Mouse (Mus musculus): ENCODE measurements around the gene Hook2. TPM values are rescaled to one million over a fixed set of nuclear protein-coding genes. Genes with fewer than 3 reads are reported as not detected.

Gene Hook2
- polyA plus RNA-seq, 2 experiments from 2014 or later, result 4.2 to 5.6 TPM

GRCm38 (mm10) chr8:84987903-84988302 lies 2.5 kb upstream of the Hook2 start:
- no peak for ATAC-seq

GRCm38 (mm10) chr8:84989311-84989731 lies 1.1 kb upstream of the Hook2 start:
- ATAC-seq, result no peak

GRCm38 (mm10) chr8:84989810-84990209 lies 593 bp upstream of the Hook2 start:
- peak; percentile 15 for ATAC-seq

GRCm38 (mm10) chr8:84990836-84991235 lies 433 bp downstream of the Hook2 start:
- no peak for ATAC-seq

GRCm38 (mm10) chr8:84994375-84994774 lies 4.0 kb downstream of the Hook2 start:
- no peak for ATAC-seq

- no peak for ATAC-seq
Observed at GRCm38 (mm10) chr8:84995680-84996079, 5.3 kb downstream of the Hook2 start.

- no peak for ATAC-seq
Observed at GRCm38 (mm10) chr8:84996978-84997377, 6.6 kb downstream of the Hook2 start.

- ATAC-seq, result peak; percentile 95
Observed at GRCm38 (mm10) chr8:84997649-84998295, 7.4 kb downstream of the Hook2 start.

- no peak for ATAC-seq
Observed at GRCm38 (mm10) chr8:85007686-85008085, 17.3 kb downstream of the Hook2 start.

GRCm38 (mm10) chr8:85011242-85011641 lies 20.8 kb downstream of the Hook2 start:
- ATAC-seq, result no peak

- ATAC-seq, result peak; percentile 95
Observed at GRCm38 (mm10) chr8:85013230-85013840, 22.9 kb downstream of the Hook2 start.

- no peak for ATAC-seq
Observed at GRCm38 (mm10) chr8:85014431-85014830, 24.0 kb downstream of the Hook2 start, which contains the start of gene Best2. Gene Best2 (minus strand): TSS chr8:85014531.

GRCm38 (mm10) chr8:85016724-85017123 lies 26.3 kb downstream of the Hook2 start:
- ATAC-seq, result no peak

GRCm38 (mm10) chr8:85017209-85017608 lies 26.8 kb downstream of the Hook2 start:
- ATAC-seq, result no peak

GRCm38 (mm10) chr8:85021514-85022055 lies 31.2 kb downstream of the Hook2 start:
- ATAC-seq, result no peak

- no peak for ATAC-seq
Observed at GRCm38 (mm10) chr8:85023846-85024245, 33.4 kb downstream of the Hook2 start.

- peak; percentile 95 for ATAC-seq
Observed at GRCm38 (mm10) chr8:85025098-85025932, 34.9 kb downstream of the Hook2 start, which contains the start of gene Asna1. Gene Asna1 (minus strand): TSS chr8:85025281.

- ATAC-seq, result peak; percentile 59
Observed at GRCm38 (mm10) chr8:85026670-85027515, 36.5 kb downstream of the Hook2 start, which contains the start of gene Trir. Gene Trir (plus strand): TSS chr8:85026823.

- no peak for ATAC-seq
Observed at GRCm38 (mm10) chr8:85027516-85027855, 37.1 kb downstream of the Hook2 start.

GRCm38 (mm10) chr8:85027922-85028321 lies 37.5 kb downstream of the Hook2 start:
- no peak for ATAC-seq

- no peak for ATAC-seq
Observed at GRCm38 (mm10) chr8:85029271-85029670, 38.9 kb downstream of the Hook2 start.

Measured in CD4-positive, CD25-positive, alpha-beta regulatory T cell, adult 4 months (primary cell).